Mouse (Mus musculus) neural tube, embryonic 11.5 days (tissue): ENCODE measurements around the gene Cyp1a1. TPM values are rescaled to one million over a fixed set of nuclear protein-coding genes. Genes with fewer than 3 reads are reported as not detected.

ENCODE experiments used
- ATAC-seq: fragments of 200-750 bp; cut with Nextera tagmentation; 2 replicates; pipeline ENCODE4 v1.8.0; 2017; ENCODE audit warnings: moderate number of reproducible peaks, mild to moderate bottlenecking, moderate TSS enrichment, moderate library complexity; ENCODE audit not compliant: insufficient read depth, low FRiP score, low TSS enrichment
- DNase-seq: peaks from one replicate; pipeline ENCODE4 v3.0.0-alpha.2; 2015; ENCODE audit warnings: low spot score
- H3K27ac ChIP-seq: fragments of 300-500 bp; sonication (generic); 2 replicates; pipeline ENCODE4 v1.5.1; 2014; ENCODE audit warnings: low read depth, mild to moderate bottlenecking, low read length
- H3K27me3 ChIP-seq: fragments of 300-500 bp; sonication (generic); 2 replicates; pipeline ENCODE4 v1.6.1; 2014; ENCODE audit warnings: mild to moderate bottlenecking, low read length, mixed read lengths; ENCODE audit not compliant: control insufficient read depth, insufficient read depth
- H3K36me3 ChIP-seq: fragments of 300-500 bp; sonication (generic); 2 replicates; pipeline ENCODE4 v1.6.1; 2014; ENCODE audit warnings: mild to moderate bottlenecking, low read length, moderate library complexity, mixed read lengths; ENCODE audit not compliant: control insufficient read depth, insufficient read depth
- H3K4me1 ChIP-seq: fragments of 300-500 bp; sonication (generic); 2 replicates; pipeline ENCODE4 v1.6.1; 2014; ENCODE audit warnings: low read length, mixed read lengths; ENCODE audit not compliant: control insufficient read depth, insufficient read depth
- H3K4me2 ChIP-seq: fragments of 300-500 bp; sonication (generic); 2 replicates; pipeline ENCODE4 v1.6.1; 2014; ENCODE audit warnings: low read depth, mild to moderate bottlenecking, moderate library complexity
- H3K4me3 ChIP-seq: fragments of 300-500 bp; sonication (generic); 2 replicates; pipeline ENCODE4 v1.5.1; 2014; ENCODE audit warnings: low read depth, low read length
- H3K9ac ChIP-seq: fragments of 300-500 bp; sonication (generic); 2 replicates; pipeline ENCODE4 v1.6.1; 2014; ENCODE audit warnings: mild to moderate bottlenecking, low read length
- H3K9me3 ChIP-seq: fragments of 300-500 bp; sonication (generic); 2 replicates; pipeline ENCODE4 v1.6.1; 2016; ENCODE audit warnings: low read length; ENCODE audit not compliant: control insufficient read depth
- WGBS: fragments of 180-500 bp; shearing (Covaris S2); extraction: QIAGEN DNeasy Blood & Tissue Kit; methylation state at CpG from one replicate; pipeline ENCODE4 v1.1.7; 2014; 5-methylcytosine and 5-hydroxymethylcytosine counted together
- polyA plus RNA-seq: library from polyadenylated mRNA; unstranded; fragments of >200 nt; fragmentation: Nextera tagmentation; extraction: Ambion mirVana; gene quantifications from 2 replicates; pipeline ENCODE4 v1.2.1, GENCODE M21; 2014

Cyp1a1 gene
- polyA plus RNA-seq, 1 experiment from 2014 or later, result not detected

DNA sequence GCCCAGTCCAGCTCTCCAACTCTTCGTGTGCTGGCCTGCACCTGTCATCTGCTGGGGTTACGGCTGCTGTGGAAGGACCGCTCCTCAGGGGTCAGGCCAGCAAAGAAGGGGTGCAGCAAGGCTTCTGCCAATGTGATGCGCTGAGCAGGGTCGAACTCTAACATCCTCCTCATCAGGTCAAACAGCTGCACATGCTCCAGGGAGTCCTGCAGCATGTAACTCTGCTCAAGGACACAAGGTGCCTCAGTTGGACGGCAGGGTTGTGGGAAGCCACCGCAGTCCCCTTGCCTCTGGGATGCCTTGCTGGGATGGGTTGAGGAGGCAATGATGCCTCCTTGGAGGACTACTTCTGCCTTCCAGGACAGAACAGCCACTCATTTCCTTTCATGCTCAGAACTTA lies 63.2 kb downstream of the Cyp1a1 start:
- H3K4me2 ChIP-seq, result no peak overlapping the region
- no peaks in the 10 kb centered on the region for H3K27me3 ChIP-seq
- DNase-seq (no peak), ATAC-seq (no peak)
- no peak overlapping the region for H3K27ac ChIP-seq
- WGBS, result 90% methylated on average over 7 of the region's 7 CpGs
- H3K9me3 ChIP-seq, result no peaks in the 10 kb centered on the region
- H3K36me3 ChIP-seq, result peaks cover 49% of the 10 kb centered on the region
- H3K9ac ChIP-seq, result no peak overlapping the region
- H3K4me3 ChIP-seq, result no peak overlapping the region
- H3K4me1 ChIP-seq, result no peaks in the 10 kb centered on the region

Other genes with a start within 250 kb of the Cyp1a1 start
- 22.5 and 24.7 TPM in 2 replicates for gene Ppcdc, start 247.8 kb upstream of the Cyp1a1 start, polyA plus RNA-seq
- 13.2 and 15.0 TPM in 2 replicates for gene Scamp5, start 219.9 kb upstream of the Cyp1a1 start, polyA plus RNA-seq
- 8.7 and 8.8 TPM in 2 replicates for gene Rpp25, start 183.9 kb upstream of the Cyp1a1 start, polyA plus RNA-seq
- 688 and 702 TPM in 2 replicates for gene Cox5a, start 166.7 kb upstream of the Cyp1a1 start, polyA plus RNA-seq
- 15.9 and 18.2 TPM in 2 replicates for gene Fam219b, start 150.4 kb upstream of the Cyp1a1 start, polyA plus RNA-seq
- gene Mpi, start 135.2 kb upstream of the Cyp1a1 start, polyA plus RNA-seq, result 52.8 and 53.0 TPM in 2 replicates
- gene Scamp2, start 127.0 kb upstream of the Cyp1a1 start, polyA plus RNA-seq, result 56.7 and 59.6 TPM in 2 replicates
- 7.3 and 10.9 TPM in 2 replicates for gene Ulk3, start 98.5 kb upstream of the Cyp1a1 start, polyA plus RNA-seq
- 0.42 TPM in 1 of 2 replicates, not detected in the other for gene Cplx3, start 81.6 kb upstream of the Cyp1a1 start, polyA plus RNA-seq
- not detected in 2 replicates for gene Lman1l, start 67.2 kb upstream of the Cyp1a1 start, polyA plus RNA-seq
- gene Csk, start 34.3 kb upstream of the Cyp1a1 start, polyA plus RNA-seq, result 29.9 and 35.2 TPM in 2 replicates
- not detected in 2 replicates for gene Cyp1a2, start 4.2 kb upstream of the Cyp1a1 start, polyA plus RNA-seq
- 30.2 and 31.1 TPM in 2 replicates for gene Edc3, start 20.6 kb downstream of the Cyp1a1 start, polyA plus RNA-seq
- gene Clk3, start 77.9 kb downstream of the Cyp1a1 start, polyA plus RNA-seq, result 88.4 and 97.3 TPM in 2 replicates
- 25.7 and 25.8 TPM in 2 replicates for gene Arid3b, start 148.9 kb downstream of the Cyp1a1 start, polyA plus RNA-seq
- gene Ubl7, start 223.1 kb downstream of the Cyp1a1 start, polyA plus RNA-seq, result 119 and 124 TPM in 2 replicates